Mouse (Mus musculus) activated CD4-positive, CD25-positive, alpha-beta regulatory T cell (primary cell): ENCODE results near the gene Enah. TPM values are rescaled to one million over a fixed set of nuclear protein-coding genes. Genes with fewer than 3 reads are reported as not detected.

ENCODE experiments used
- polyA plus RNA-seq, 2 experiments: library from polyadenylated mRNA; unstranded; fragments of 100-300 nt; shearing (Covaris generic); gene quantifications; one replicate each; pipeline ENCODE4 v1.2.1; 2017

Gene Enah
- polyA plus RNA-seq = 1 to 10 TPM in 1 of 2 experiments, under 1 TPM in 1; 0.32 to 2.1 TPM

DNA sequence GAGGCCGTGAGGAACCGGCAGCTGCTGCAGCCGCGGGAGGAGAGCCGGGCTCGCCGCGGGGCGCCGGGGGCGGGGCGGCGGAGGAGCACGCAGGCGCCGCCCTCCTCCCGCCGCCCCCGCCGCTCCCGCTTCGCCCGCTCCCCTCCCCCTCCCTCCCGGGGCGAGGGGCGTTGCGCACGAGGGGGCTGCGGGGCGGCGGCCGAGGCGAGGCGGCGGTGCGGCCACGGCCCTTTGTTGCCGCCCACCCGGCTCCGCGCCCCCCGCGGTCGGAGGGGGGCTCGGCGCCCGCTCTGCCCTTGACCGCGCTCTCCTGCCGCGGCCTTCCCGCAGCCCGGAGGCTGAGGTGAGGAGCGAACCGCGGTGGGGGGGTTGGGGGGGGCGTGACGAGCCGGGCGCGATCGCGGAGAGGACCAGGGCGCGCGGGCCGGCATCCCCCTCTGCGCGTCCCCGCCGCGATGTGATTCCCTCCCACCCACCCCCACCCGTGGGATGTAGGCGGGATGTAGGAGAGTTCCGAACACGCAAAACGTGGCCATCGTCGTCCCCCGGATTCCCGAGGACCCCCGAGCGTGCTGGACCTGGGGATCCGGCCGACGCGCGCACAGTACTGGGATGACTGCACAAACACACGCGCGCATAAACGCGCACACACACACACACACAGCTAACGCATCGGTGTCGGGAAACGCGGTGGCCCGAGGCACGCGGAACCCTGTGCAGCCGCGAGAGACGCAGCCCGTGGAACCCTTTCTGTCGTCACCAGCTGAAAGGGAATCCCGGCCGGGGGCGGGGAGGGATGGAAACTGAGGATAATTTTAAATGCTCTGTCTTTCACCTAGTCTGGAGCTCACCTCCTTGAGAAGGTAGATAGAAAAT is at the start of gene Enah:
Gene Enah, minus strand, starts transcription at position 65 of the 876 bp plus-strand sequence.

Other genes starting within 250 kb of the Enah start
- 100 to 1,000 TPM; 304 to 312 TPM for gene Lbr, start 176.9 kb downstream of the Enah start, polyA plus RNA-seq
- gene Srp9, start 104.7 kb upstream of the Enah start, polyA plus RNA-seq = 100 to 1,000 TPM; 194 to 237 TPM
- gene Vmn1r1, start 144.5 kb upstream of the Enah start, polyA plus RNA-seq = under 1 TPM in 1 of 2 experiments, not detected in 1; 0.05 TPM